Mouse (Mus musculus) CD4-positive, CD25-positive, alpha-beta regulatory T cell, adult 9 weeks (primary cell): ENCODE measurements around the gene 1810024B03Rik. TPM values are rescaled to one million over a fixed set of nuclear protein-coding genes. Genes with fewer than 3 reads are reported as not detected.

Experiments
- polyA plus RNA-seq: library from polyadenylated mRNA; unstranded; fragments of 100-300 nt; shearing (Covaris generic); gene quantifications from one replicate; pipeline ENCODE4 v1.2.1, GENCODE M21; 2017

The 1810024B03Rik gene
- 1.4 TPM for polyA plus RNA-seq

GRCm38 (mm10) chr2:127207547-127208451 lies at the start of gene 1810024B03Rik, which contains the start of gene Snrnp200:
TSS of gene 1810024B03Rik (minus strand) at chr2:127208280.
TSS of gene Snrnp200 (plus strand) at chr2:127208386.

GRCm38 (mm10) chr2:127247592-127248333 lies 39.7 kb upstream of the 1810024B03Rik start, which contains the start of the genes Ciao1 and Tmem127:
TSS of gene Ciao1 (minus strand) at chr2:127247816.
TSS of gene Tmem127 (plus strand) at chr2:127247908.

GRCm38 (mm10) chr2:127143158-127144063 lies 64.7 kb downstream of the 1810024B03Rik start, which contains the start of gene Itpripl1:
TSS of gene Itpripl1 (minus strand) at chr2:127143442.

Other genes starting within 250 kb of the 1810024B03Rik start
- gene Ap4e1, start 199.6 kb downstream of the 1810024B03Rik start, polyA plus RNA-seq, result 22.1 TPM
- gene Blvra, start 137.6 kb downstream of the 1810024B03Rik start, polyA plus RNA-seq, result 85.0 TPM
- gene Ncaph, start 74.3 kb downstream of the 1810024B03Rik start, polyA plus RNA-seq, result 6.7 TPM
- 8.7 TPM for gene Itpripl1, start 64.8 kb downstream of the 1810024B03Rik start, polyA plus RNA-seq
- gene Snrnp200, start 106 bp upstream of the 1810024B03Rik start, polyA plus RNA-seq, result 129 TPM
- 119 TPM for gene Ciao1, start 39.5 kb upstream of the 1810024B03Rik start, polyA plus RNA-seq
- 23.9 TPM for gene Tmem127, start 39.6 kb upstream of the 1810024B03Rik start, polyA plus RNA-seq
- gene Stard7, start 61.9 kb upstream of the 1810024B03Rik start, polyA plus RNA-seq, result 28.4 TPM
- 16.4 TPM for gene Dusp2, start 127.9 kb upstream of the 1810024B03Rik start, polyA plus RNA-seq
- gene Astl, start 130.4 kb upstream of the 1810024B03Rik start, polyA plus RNA-seq, result 0.33 TPM
- not detected for gene Adra2b, start 154.9 kb upstream of the 1810024B03Rik start, polyA plus RNA-seq
- 0.37 TPM for gene Gpat2, start 216.9 kb upstream of the 1810024B03Rik start, polyA plus RNA-seq
- gene Fahd2a, start 236.3 kb upstream of the 1810024B03Rik start, polyA plus RNA-seq, result 40.3 TPM